Mouse (Mus musculus): Measurements from ENCODE around the gene Urb1. TPM values are rescaled to one million over a fixed set of nuclear protein-coding genes. Genes with fewer than 3 reads are reported as not detected.

Gene Urb1
- polyA plus RNA-seq, 1 experiment from 2014 or later: 4.2 TPM

DNA sequence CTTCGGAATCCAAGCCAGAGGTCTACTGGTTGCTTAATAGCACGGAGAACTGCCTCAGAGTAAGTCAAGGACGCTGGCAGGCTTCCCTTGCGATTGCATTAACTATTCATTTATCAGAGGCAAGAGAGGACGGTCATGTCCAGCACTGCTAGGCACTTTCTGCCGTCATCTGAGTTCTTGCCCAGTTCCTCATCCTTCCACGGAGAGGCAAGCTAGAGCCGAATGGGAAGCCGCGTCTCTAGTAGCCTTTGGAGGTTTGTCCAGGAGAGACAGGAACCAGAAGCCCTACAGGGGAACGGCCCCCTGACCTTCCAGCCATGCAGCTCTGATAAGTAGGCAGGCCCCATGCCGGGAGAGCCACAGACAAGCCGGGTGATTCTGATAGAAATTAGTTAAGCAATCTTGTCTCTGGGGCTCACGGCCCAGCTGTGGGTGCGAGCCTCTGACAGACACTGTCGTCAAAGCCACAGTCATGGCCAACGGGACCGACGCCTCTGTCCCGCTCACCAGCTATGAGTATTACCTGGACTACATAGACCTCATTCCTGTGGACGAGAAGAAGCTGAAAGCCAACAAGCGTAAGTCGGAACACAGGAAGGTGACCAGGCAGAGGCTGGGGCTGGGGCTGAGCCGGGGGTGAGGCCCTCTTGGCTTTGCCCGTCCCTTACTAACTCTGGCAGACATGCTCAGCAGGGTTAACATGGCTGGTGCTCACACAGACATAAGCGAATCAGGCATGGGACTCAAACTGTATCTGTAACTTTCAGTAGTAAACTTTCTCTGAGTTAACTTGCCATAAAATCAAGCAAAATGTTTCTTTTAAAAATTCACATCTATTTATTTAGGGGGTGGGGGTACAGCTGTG, 71.9 kb downstream of the Urb1 start, which contains the start of gene Mrap:
Mrap (plus strand) TSS at position 116 of the 865 bp plus-strand sequence.
- Histone ChIP-seq H3K9me3 (replicated peaks; ENCODE audit: low read length) (no peaks in the 10 kb centered on the region), H3K36me3 (ENCODE audit: insufficient read depth, low read length) (no peaks in the 10 kb centered on the region), H3K4me2 (ENCODE audit: low read length) (no peak within 1 kb of the TSS), H3K27me3 (ENCODE audit: insufficient read depth, low read length) (no peaks in the 10 kb centered on the region), H3K9ac (ENCODE audit: low read depth, low read length) (0 out of 2 replicates have a peak within 1 kb of the TSS, but pooled peaks have one; percentile 8), H3K27ac (no peak within 1 kb of the TSS), H3K4me3 (replicated peaks; ENCODE audit: low read depth, low read length) (no peak within 1 kb of the TSS), H3K4me1 (replicated peaks; ENCODE audit: insufficient read depth, low read length) (0 out of 2 replicates have a peak, but pooled peaks cover 2% of the 10 kb centered on the region)
- no peak for DNase-seq (ENCODE audit: low spot score)
- WGBS: 86% methylated on average over 26 of the region's 26 CpGs
- no peak for ATAC-seq (replicated peaks; ENCODE audit: low FRiP score, low read depth)
- TF ChIP-seq CTCF (IDR thresholded peaks at IDR 0.05; ENCODE audit: low read depth): no peak

DNA sequence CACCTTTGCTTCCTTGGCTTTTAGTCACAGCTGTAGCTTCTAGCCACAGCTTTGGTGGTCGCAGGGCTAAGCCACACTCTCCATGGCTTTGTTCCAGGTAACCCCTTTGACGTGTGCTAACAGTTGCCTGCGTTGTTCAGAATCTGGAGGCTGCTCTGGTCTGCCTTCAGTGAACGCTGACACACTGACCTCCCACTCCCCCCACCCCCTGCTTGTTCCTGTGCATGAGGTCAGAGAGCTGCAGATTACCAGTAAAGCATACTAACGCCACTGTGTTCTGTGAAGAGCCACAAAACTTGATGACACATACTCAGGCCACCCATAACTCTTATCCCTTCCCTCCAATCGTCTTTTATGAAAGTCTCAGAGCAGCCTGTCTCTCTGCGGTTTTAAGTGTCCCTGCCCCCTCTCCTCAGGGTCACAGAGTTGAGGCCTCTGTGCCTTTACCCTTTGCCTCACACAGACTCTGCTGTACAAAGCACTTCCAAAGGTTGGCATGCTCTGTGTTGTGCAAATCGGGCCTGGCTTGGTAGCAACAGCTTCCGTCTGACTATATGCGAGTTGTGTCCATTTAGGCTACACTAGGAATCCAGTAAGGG, 73.4 kb downstream of the Urb1 start:
- no peak overlapping the region for H3K4me3 ChIP-seq (replicated peaks; ENCODE audit: low read depth, low read length)
- H3K36me3 ChIP-seq (ENCODE audit: insufficient read depth, low read length): no peaks in the 10 kb centered on the region
- no peak overlapping the region for H3K27ac ChIP-seq
- DNase-seq (ENCODE audit: low spot score) (peak; percentile 38), ATAC-seq (replicated peaks; ENCODE audit: low FRiP score, low read depth) (peak; percentile 73)
- no peak for TF ChIP-seq CTCF (IDR thresholded peaks at IDR 0.05; ENCODE audit: low read depth)
- no peak overlapping the region for H3K4me2 ChIP-seq (ENCODE audit: low read length)
- H3K27me3 ChIP-seq (ENCODE audit: insufficient read depth, low read length): no peaks in the 10 kb centered on the region
- 39% methylated on average over 10 of the region's 10 CpGs for WGBS
- no peaks in the 10 kb centered on the region for H3K9me3 ChIP-seq (replicated peaks; ENCODE audit: low read length)
- H3K9ac ChIP-seq (ENCODE audit: low read depth, low read length): 0 out of 2 replicates have a peak overlapping the region, but pooled peaks have one; percentile 8
- H3K4me1 ChIP-seq (replicated peaks; ENCODE audit: insufficient read depth, low read length): no peaks in the 10 kb centered on the region

DNA sequence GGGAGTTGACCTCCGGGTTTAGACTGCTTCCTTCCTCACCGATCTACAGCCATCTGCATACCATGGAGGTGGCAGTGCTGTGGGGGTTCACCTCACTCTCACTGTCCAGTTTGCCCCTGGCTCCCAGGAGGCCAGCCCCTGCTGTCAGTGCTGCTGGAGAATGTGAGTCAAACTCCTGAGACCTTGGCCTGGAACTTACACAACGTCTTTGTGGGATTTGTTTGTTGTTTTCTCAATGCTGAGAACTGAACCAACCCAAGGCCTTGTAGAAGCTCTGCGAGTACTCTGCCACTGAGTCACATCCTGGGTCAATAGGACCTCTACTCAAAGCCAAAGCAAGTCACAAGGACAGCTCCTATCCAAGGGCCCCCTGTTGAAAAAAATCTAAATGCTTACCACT, 74.6 kb downstream of the Urb1 start:
- H3K4me2 ChIP-seq (ENCODE audit: low read length): no peak overlapping the region
- WGBS: 58% methylated on average over 4 of the region's 4 CpGs
- no peaks in the 10 kb centered on the region for H3K36me3 ChIP-seq (ENCODE audit: insufficient read depth, low read length)
- no peak for TF ChIP-seq CTCF (IDR thresholded peaks at IDR 0.05; ENCODE audit: low read depth)
- DNase-seq (ENCODE audit: low spot score) (no peak), ATAC-seq (replicated peaks; ENCODE audit: low FRiP score, low read depth) (no peak)
- H3K4me1 ChIP-seq (replicated peaks; ENCODE audit: insufficient read depth, low read length): no peaks in the 10 kb centered on the region
- no peak overlapping the region for H3K4me3 ChIP-seq (replicated peaks; ENCODE audit: low read depth, low read length)
- H3K9ac ChIP-seq (ENCODE audit: low read depth, low read length): no peak overlapping the region
- H3K27ac ChIP-seq: no peak overlapping the region
- H3K9me3 ChIP-seq (replicated peaks; ENCODE audit: low read length): no peaks in the 10 kb centered on the region
- no peaks in the 10 kb centered on the region for H3K27me3 ChIP-seq (ENCODE audit: insufficient read depth, low read length)

DNA sequence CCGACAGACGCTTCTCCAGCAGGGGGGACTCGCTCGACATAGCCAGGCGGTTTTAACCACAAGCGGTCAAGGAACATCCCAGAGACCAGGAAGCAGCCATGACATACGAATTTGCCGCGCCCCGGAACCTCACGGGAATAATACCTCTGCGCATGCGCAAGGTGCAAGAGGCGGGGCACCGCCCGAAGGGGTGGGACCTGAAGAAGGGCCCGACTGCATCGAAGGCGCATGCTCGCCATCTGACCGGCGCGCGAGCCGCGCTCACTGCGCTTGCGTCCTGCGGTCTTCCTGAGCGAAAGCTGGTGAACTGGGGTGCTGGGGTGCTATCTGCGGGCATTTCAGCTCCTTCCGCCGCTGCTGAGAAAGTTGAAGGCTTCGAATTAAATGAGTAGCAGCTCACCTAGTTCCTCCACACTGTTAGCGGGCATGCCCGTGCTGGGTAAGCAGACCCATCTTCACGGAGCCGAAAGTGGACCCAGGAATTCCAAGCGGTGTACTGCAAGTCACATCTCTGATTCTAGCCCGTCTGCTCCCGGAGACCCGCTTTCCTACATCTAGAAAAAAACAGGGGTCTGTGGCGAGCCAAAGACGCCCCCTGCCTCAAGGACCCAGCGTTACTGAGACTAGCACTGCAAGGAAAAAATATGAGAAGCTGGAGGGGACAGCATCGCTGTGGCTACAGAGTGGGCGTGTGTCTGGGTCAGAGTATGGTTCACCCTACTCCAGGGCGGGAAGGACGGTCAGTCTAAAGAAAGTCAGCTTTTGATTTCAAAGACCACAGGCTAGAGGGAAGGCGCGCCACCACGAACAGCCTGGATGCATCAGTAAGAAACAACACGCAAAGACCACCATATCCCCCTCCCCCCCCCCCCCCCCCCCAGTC, 82.7 kb downstream of the Urb1 start, which contains the start of gene Mis18a:
Mis18a (minus strand) TSS at position 172 of the 883 bp plus-strand sequence.
- Histone ChIP-seq H3K4me1 (replicated peaks; ENCODE audit: insufficient read depth, low read length) (peaks cover 8% of the 10 kb centered on the region; the same call in 1 of the 2 replicates), H3K27me3 (ENCODE audit: insufficient read depth, low read length) (no peaks in the 10 kb centered on the region), H3K4me3 (replicated peaks; ENCODE audit: low read depth, low read length) (peak within 1 kb of the TSS; percentile 87), H3K36me3 (ENCODE audit: insufficient read depth, low read length) (no peaks in the 10 kb centered on the region), H3K4me2 (ENCODE audit: low read length) (peak within 1 kb of the TSS; percentile 97), H3K9ac (ENCODE audit: low read depth, low read length) (peak within 1 kb of the TSS; percentile 78), H3K9me3 (replicated peaks; ENCODE audit: low read length) (no peaks in the 10 kb centered on the region), H3K27ac (no peak within 1 kb of the TSS; the same call in 1 of the 2 replicates)
- WGBS: under 1% methylated on average over 53 of the region's 53 CpGs
- ATAC-seq (replicated peaks; ENCODE audit: low FRiP score, low read depth) (peak; percentile 95), DNase-seq (ENCODE audit: low spot score) (peak; percentile 98)
- TF ChIP-seq CTCF (IDR thresholded peaks at IDR 0.05; ENCODE audit: low read depth): peak; percentile 36; the same call in 1 of the 2 replicates

DNA sequence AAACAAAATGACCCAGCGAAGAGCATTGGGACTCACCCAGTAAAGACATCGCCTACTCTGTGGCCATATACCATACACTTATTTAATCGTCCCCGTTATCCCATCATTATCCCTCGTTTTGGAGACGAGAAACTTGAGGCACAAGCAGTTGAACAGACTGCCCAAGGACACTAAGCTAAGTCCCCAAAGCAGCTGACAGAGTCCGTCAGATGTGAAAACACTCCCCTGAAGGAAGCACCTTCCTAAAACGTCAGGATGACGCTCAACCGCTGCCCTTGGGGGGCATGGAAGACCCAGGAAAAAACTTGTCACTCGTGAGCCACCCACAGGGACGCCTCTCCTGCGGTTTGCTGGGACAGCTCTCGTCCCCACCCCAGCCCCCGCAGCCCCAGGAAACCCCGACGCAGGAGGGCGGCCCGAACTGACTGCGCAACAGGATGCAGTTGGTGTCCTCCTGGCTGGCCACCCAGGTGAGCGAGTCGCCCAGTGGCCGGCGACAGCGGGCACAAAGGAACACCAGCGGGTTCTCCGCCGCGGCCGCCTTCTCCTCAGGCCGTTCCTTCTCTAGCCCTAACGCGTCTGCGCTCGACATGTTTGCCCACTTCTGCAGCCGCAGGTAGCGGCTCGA, 83.5 kb downstream of the Urb1 start:
- no peak overlapping the region; the same call in 1 of the 2 replicates for H3K27ac ChIP-seq
- no peaks in the 10 kb centered on the region for H3K36me3 ChIP-seq (ENCODE audit: insufficient read depth, low read length)
- no peak for DNase-seq (ENCODE audit: low spot score)
- no peaks in the 10 kb centered on the region for H3K27me3 ChIP-seq (ENCODE audit: insufficient read depth, low read length)
- H3K9ac ChIP-seq (ENCODE audit: low read depth, low read length): peak overlapping the region; percentile 78
- peak; percentile 30; the same call in 1 of the 2 replicates for ATAC-seq (replicated peaks; ENCODE audit: low FRiP score, low read depth)
- peaks cover 8% of the 10 kb centered on the region; the same call in 1 of the 2 replicates for H3K4me1 ChIP-seq (replicated peaks; ENCODE audit: insufficient read depth, low read length)
- no peak for TF ChIP-seq CTCF (IDR thresholded peaks at IDR 0.05; ENCODE audit: low read depth)
- H3K9me3 ChIP-seq (replicated peaks; ENCODE audit: low read length): no peaks in the 10 kb centered on the region
- peak overlapping the region; percentile 87 for H3K4me3 ChIP-seq (replicated peaks; ENCODE audit: low read depth, low read length)
- WGBS: 7% methylated on average over 38 of the region's 38 CpGs
- peak overlapping the region; percentile 97 for H3K4me2 ChIP-seq (ENCODE audit: low read length)

Measured in kidney, postnatal 0 days (tissue).